In genomic region chr17:85488601-85489487, GRCm38 (mm10) we compare ENCODE assay signal across 20 mouse cellular contexts.
A peak's percentile ranks its signal among the peaks of the same experiment; 100 is the strongest.
DNase-seq lines count a peak whose midpoint lies in the region; ATAC-seq lines count a peak whose summit lies in the region.
"Had no signal": no experiment of that assay in that cellular context is flagged by ENCODE, and none has a peak within 500 bp of the region (broad histone marks: within the 10 kb centered on the region; RNA-seq: fewer than 3 reads in every experiment).

No protein-coding gene starts in this region.

- no peak for ATAC-seq in neural tube, embryonic 15.5 days (ENCODE audit: low FRiP score)
- ATAC-seq in CD4-positive, CD25-positive, alpha-beta regulatory T cell, adult 4 months = no peak
- no peak for ATAC-seq in kidney, embryonic 15.5 days (replicated peaks; ENCODE audit: low FRiP score)
- ATAC-seq: intestine, embryonic 16.5 days had no signal

- no peaks in the 10 kb centered on the region for H3K9me3 ChIP-seq in neural tube, embryonic 15.5 days (replicated peaks)
- H3K9me3 ChIP-seq in limb, embryonic 10.5 days (replicated peaks) = no peaks in the 10 kb centered on the region
- H3K9me3 ChIP-seq in kidney, embryonic 15.5 days (replicated peaks) = no peaks in the 10 kb centered on the region
- H3K9me3 ChIP-seq: embryonic facial prominence, embryonic 12.5 days; G1E; neural tube, embryonic 12.5 days had no signal

- peak; percentile 15 for DNase-seq in heart, adult 8-10 months (ENCODE audit: low spot score)
- DNase-seq in heart, postnatal 4 days = no peak
- peak; percentile 40 for DNase-seq in neural tube, embryonic 10.5 days (ENCODE audit: extremely low spot score, low spot score)
- peak; percentile 39 for DNase-seq in limb, embryonic 10.5 days (ENCODE audit: low spot score)
- DNase-seq in adrenal gland, adult 18-20 months (ENCODE audit: low spot score in 2 of 2) = no peak
- DNase-seq: adrenal gland, postnatal 10 days; cerebellum, adult 2 months; gastrocnemius, adult 2 months; heart, postnatal 36 days; kidney, postnatal 14 days; thymus, adult 18-20 months had no signal

- peaks cover 91% of the 10 kb centered on the region for H3K27me3 ChIP-seq in neural tube, embryonic 15.5 days (replicated peaks)
- peaks cover 100% of the 10 kb centered on the region for H3K27me3 ChIP-seq in limb, embryonic 10.5 days (ENCODE audit: low read depth, poor library complexity, severe bottlenecking)
- H3K27me3 ChIP-seq in kidney, embryonic 15.5 days = peaks cover 97% of the 10 kb centered on the region

- H3K36me3 ChIP-seq in neural tube, embryonic 15.5 days = no peaks in the 10 kb centered on the region
- no peaks in the 10 kb centered on the region for H3K36me3 ChIP-seq in limb, embryonic 10.5 days
- no peaks in the 10 kb centered on the region for H3K36me3 ChIP-seq in kidney, embryonic 15.5 days
- H3K36me3 ChIP-seq: embryonic facial prominence, embryonic 12.5 days; G1E; neural tube, embryonic 12.5 days had no signal

- H3K4me1 ChIP-seq in neural tube, embryonic 15.5 days = 0 out of 2 replicates have a peak, but pooled peaks cover 6% of the 10 kb centered on the region
- H3K4me1 ChIP-seq in limb, embryonic 10.5 days = peaks cover 21% of the 10 kb centered on the region
- H3K4me1 ChIP-seq in kidney, embryonic 15.5 days = peaks cover 16% of the 10 kb centered on the region; the same call in 1 of the 2 replicates

- WGBS in neural tube, embryonic 15.5 days = 4% methylated on average over 14 of the region's 14 CpGs
- 3% methylated on average over 14 of the region's 14 CpGs for WGBS in limb, embryonic 10.5 days
- whole genome bisulfite sequencing in kidney, embryonic 15.5 days = 2% methylated on average over 14 of the region's 14 CpGs

- H3K4me3 ChIP-seq in neural tube, embryonic 15.5 days (replicated peaks) = no peak overlapping the region
- H3K4me3 ChIP-seq in limb, embryonic 10.5 days = no peak overlapping the region
- no peak overlapping the region for H3K4me3 ChIP-seq in kidney, embryonic 15.5 days (replicated peaks)
- H3K4me3 ChIP-seq: embryonic facial prominence, embryonic 12.5 days; gastrocnemius, adult 2 months; neural tube, embryonic 12.5 days had no signal

- H3K4me2 ChIP-seq in neural tube, embryonic 15.5 days = no peak overlapping the region
- H3K4me2 ChIP-seq in kidney, embryonic 15.5 days = no peak overlapping the region
- H3K4me2 ChIP-seq: embryonic facial prominence, embryonic 12.5 days; heart, embryonic 11.5 days; liver, embryonic 11.5 days; neural tube, embryonic 12.5 days had no signal

- H3K27ac ChIP-seq in neural tube, embryonic 15.5 days (replicated peaks) = no peak overlapping the region
- H3K27ac ChIP-seq in limb, embryonic 10.5 days = no peak overlapping the region
- H3K27ac ChIP-seq in kidney, embryonic 15.5 days = no peak overlapping the region
- H3K27ac ChIP-seq: embryonic facial prominence, embryonic 12.5 days; gastrocnemius, adult 2 months; neural tube, embryonic 12.5 days had no signal

- H3K9ac ChIP-seq in neural tube, embryonic 15.5 days (replicated peaks) = no peak overlapping the region
- H3K9ac ChIP-seq in kidney, embryonic 15.5 days = no peak overlapping the region
- H3K9ac ChIP-seq: embryonic facial prominence, embryonic 12.5 days; neural tube, embryonic 12.5 days had no signal

Comparison
In these comparisons a context has a peak if more than half of its experiments do, and no peak if none do; other contexts are left out.
1. DNase-seq: peak in heart, adult 8-10 months (single experiment), neural tube, embryonic 10.5 days (single experiment) and limb, embryonic 10.5 days (single experiment); none in heart, postnatal 4 days (single experiment) and adrenal gland, adult 18-20 months (0 of 2).